Mouse (Mus musculus): ENCODE measurements around the gene Gm28036.

- TF ChIP-seq ZC3H11A (IDR thresholded peaks at IDR 0.05; ENCODE audit: low read depth, low read length) (no peak), CTCF (IDR thresholded peaks at IDR 0.05 in 2 of 3, conservative IDR thresholded peaks at IDR 0.05 in 1 of 3; ENCODE audit: control insufficient read depth in 1 of 3, insufficient read depth in 1 of 3, low read depth in 2 of 3, low read length in 3 of 3, poor library complexity in 1 of 3, severe bottlenecking in 1 of 3) (no peak), RCOR1 (IDR thresholded peaks at IDR 0.05; ENCODE audit: low read depth, low read length) (no peak), POLR2A (IDR thresholded peaks at IDR 0.05; ENCODE audit: control insufficient read depth in 1 of 2, insufficient read depth in 1 of 2, low read depth in 1 of 2, low read length in 2 of 2, poor library complexity in 1 of 2) (no peak), E2F4 (IDR thresholded peaks at IDR 0.05; ENCODE audit: borderline replicate concordance, low read depth, low read length) (no peak)
Measured at GRCm38 (mm10) chr2:156143367-156143766, 16.5 kb upstream of the Gm28036 start.

Data from MEL (cell line).